Mouse (Mus musculus) B cell, adult 62 days (primary cell): ENCODE data around the gene Thrb. TPM values are rescaled to one million over a fixed set of nuclear protein-coding genes. Genes with fewer than 3 reads are reported as not detected.

Experiments used
- total RNA-seq: library from RNA; stranded (reverse); gene quantifications from 4 replicates; pipeline ENCODE4 v1.2.4, GENCODE M21; 2023

Thrb gene
- total RNA-seq = 0.12 to 0.52 TPM (median 0.13 TPM) in 3 of 4 replicates, not detected in the other

GRCm38 (mm10) chr14:17659686-17660328, at the start of gene Thrb:
Thrb (plus strand) TSS chr14:17660261.

